Mouse (Mus musculus): ENCODE results near the gene Ccdc57.

DNA sequence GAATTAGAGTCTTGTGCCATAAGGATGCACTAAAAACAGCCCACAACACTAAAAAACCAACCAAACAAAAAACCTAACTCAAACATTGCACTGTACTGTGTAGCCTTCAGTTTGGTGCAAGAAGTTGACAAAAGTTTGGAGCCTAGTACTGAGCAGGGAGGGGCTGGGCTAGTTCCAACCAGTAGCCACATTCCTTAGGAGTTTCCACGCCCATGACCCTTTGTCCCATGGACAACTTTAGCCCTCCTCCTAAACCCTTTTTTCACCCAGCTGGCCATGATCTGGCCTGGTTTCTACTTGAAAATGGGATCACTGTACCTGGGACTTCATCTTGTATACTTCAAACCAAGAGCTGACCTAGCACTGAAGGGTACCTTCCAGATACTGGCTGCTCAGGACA is 81.5 kb downstream of the Ccdc57 start:
- TF ChIP-seq GATA1 (IDR thresholded peaks at IDR 0.05; ENCODE audit: borderline replicate concordance, low read length) (no peak), FLI1 (IDR thresholded peaks at IDR 0.05; ENCODE audit: low read length) (no peak)
